Mouse (Mus musculus): Measurements from ENCODE around the gene Pagr1b.

Gene Pagr1b

DNA sequence TGATC lies at the start of gene Pagr1b:
Gene Pagr1b, minus strand, starts transcription at position 4 of the 5 bp plus-strand sequence.
- no peak for DNase-seq (ENCODE audit: low spot score)

GRCm38 (mm10) chr7:127065538-127065937 lies 49.3 kb upstream of the Pagr1b start:
- no peak for DNase-seq (ENCODE audit: low spot score)

- no peak for DNase-seq (ENCODE audit: low spot score)
These were observed 38.8 kb upstream of the Pagr1b start for GRCm38 (mm10) chr7:127055026-127055585.

DNA sequence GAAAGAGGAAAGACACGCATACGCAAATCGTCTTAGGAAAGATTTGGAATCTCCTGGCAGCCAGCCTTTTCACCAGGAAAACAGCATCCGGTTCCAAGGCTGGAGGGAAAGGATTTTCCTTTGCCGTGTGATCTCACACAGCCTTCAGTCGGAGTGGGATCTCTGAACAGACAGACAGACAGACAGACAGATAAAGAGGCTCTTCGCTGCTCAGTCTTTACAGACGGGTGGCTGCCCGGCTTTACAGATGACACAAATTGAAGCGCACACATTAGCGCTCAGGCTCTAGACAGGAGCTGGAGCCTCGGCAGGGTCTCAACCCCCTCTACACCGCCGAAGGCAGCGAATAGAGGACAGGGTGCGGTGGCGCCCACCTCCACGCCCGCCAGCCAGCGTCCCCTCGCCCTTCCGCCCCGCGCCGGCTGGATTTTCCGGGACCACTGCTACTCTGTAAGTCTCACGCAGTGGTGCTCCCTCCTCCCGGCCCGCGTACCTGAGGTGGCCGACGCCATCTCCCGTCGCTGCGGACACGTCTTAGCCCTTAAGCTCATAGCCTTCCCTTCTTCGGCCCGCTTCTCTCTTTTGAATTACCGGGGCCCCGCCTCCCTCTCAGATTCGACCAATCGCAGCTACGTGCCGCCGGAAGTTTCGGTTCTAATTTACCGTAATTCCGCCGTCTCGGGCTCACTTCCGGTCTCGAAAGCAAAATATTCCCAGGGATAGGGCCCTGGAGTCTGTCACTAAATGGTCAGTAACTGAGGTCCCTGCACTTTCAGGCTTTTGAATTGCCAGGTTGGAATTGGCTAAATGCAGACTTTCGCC lies 25.8 kb upstream of the Pagr1b start, which contains the start of gene Kif22:
Gene Kif22, minus strand, starts transcription at position 621 of the 822 bp plus-strand sequence.
- DNase-seq (ENCODE audit: low spot score) = no peak

DNA sequence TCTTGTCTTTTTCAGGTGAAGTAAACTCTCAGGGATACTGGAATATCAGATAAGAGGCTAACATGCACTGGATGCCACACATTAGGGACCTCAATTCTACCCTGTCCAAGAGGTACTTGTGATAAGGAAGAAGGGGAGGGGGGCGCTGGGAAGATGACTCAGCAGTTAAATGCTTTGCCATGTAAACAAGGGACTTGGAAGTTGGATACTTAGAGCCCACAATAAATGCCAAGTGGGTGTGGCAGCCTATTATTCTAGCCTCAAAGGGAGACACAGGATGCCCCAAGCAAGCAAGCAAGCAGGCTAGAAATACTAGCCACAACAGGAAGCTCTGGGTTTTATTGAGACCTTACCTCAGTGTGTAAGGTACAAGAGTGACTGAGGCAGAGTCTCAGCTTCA lies 15.0 kb upstream of the Pagr1b start:
- DNase-seq (ENCODE audit: low spot score) = no peak

GRCm38 (mm10) chr7:127030172-127030571 lies 13.9 kb upstream of the Pagr1b start:
- no peak for DNase-seq (ENCODE audit: low spot score)

- no peak for DNase-seq (ENCODE audit: low spot score)
These were observed 11.6 kb upstream of the Pagr1b start for GRCm38 (mm10) chr7:127027885-127028284.

- peak; percentile 99 for DNase-seq (ENCODE audit: low spot score)
These were observed 10.9 kb upstream of the Pagr1b start, which contains the start of gene Maz for GRCm38 (mm10) chr7:127026984-127027726. TSS of gene Maz (minus strand) at chr7:127027037.

DNA sequence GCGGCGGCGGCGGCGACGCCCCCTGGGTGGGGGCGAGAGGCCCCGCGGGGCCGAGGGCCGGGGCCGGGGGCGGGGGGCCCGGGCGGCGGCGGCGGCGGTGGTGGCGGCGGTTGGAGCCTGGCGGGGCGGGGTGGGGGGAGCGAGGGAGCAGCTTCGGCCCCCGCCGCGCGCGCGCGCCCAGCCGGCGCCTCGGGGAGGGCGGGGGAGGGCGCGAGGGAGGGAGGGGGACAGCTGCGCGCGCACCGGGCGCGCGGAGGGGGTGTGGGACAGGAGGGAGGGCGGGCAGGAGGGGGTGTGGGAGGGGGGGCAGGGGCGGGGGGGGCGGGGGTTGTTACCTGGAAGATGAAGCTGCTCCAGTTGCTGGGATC lies 10.3 kb upstream of the Pagr1b start:
- DNase-seq (ENCODE audit: low spot score) = no peak

DNA sequence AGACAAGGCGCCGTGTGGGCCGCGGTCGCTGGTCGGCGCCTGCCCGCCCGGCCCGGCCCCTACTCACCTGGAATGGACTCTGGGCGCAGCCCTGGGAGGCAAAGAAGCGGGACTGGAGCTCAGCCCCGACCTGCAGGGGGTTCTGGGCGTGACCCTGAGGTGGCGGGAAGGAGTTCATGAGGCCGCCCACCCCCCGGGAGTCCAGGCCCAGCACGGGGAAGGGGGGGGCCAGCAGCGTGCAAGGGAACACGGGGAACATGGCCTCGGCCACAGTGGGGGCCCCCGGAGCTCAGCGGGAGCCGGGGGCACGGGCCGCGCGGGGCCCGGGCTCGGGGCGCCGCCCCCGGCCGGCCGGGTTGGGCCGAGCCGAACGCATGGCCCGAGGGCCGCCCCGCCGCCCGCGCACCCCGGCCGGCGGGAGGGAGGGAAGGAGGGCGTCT lies 9.9 kb upstream of the Pagr1b start:
- DNase-seq (ENCODE audit: low spot score) = no peak

DNA sequence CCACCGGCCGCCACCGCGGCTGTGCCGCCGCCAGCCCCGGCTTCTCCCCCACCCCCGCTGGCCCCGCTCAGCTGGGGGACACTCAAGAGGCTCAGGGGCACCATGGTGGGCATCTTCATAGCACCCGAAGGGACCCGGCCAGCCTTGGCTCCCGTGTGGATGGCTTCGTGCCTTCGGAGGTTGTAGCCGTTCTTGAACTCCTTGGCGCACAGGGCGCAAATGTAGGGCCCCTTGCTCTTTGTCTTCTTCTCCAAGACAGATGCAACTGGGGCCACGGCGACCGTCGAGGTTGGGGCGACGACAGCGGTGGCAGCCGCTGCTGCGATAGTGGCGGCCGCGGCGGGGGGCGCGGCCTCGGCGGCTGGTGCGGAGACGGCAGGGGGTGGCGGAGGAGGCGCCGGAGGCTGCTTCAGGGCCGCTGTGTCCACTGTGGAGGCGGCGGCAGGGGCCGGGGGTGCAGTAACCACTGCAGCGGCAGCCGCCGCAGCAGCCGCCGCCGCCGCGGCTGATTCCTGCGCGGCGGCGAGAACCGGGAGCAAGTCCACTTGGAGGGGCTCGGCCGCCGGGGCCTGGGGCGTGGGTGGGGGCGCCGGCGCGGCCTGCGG lies 9.4 kb upstream of the Pagr1b start:
- no peak for DNase-seq (ENCODE audit: low spot score)

DNA sequence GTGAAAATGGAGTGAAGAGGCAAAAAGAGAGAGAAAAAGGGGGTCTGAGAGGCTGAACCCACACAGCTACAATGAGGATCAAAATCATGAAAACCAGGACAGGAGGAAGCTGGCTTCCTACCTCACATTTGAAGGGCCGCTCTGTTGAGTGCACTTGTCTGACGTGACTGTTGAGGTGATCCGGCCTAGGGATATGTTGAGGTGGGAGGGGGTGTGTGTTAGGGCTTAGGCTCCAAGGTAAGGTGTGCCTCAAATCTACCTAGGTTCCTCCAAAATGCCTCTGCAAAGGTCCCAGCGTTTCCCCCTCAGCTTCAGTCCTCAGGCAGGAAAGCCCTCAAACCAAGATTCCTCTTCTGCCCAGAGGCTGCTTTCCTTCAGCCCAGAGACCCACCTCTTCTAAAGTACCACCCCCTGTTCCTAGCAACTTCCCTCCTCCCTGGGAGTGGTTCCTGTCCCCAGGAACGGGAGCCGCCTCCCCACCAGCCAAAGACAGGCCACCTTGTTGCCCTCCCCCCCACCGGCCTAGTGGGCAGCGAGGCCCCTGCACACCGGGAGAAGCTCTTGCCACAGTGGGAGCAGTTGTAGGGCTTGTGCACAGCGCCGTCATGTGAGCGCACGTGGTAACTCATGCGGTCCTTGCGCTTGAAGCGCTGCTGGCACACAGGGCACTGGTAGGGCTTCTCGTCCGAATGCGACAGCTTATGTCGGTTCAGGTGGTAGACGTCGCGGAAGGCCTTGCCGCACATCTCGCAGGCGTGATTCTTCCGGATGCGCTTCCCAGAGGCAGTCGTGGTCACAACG lies 8.7 kb upstream of the Pagr1b start:
- DNase-seq (ENCODE audit: low spot score) = peak; percentile 68

GRCm38 (mm10) chr7:127023896-127024690 lies 7.8 kb upstream of the Pagr1b start:
- DNase-seq (ENCODE audit: low spot score) = no peak

GRCm38 (mm10) chr7:127023272-127023691 lies 7.0 kb upstream of the Pagr1b start:
- no peak for DNase-seq (ENCODE audit: low spot score)

GRCm38 (mm10) chr7:127022528-127023271 lies 6.4 kb upstream of the Pagr1b start:
- DNase-seq (ENCODE audit: low spot score) = no peak

GRCm38 (mm10) chr7:127021563-127022527 lies 5.6 kb upstream of the Pagr1b start:
- DNase-seq (ENCODE audit: low spot score) = no peak

DNA sequence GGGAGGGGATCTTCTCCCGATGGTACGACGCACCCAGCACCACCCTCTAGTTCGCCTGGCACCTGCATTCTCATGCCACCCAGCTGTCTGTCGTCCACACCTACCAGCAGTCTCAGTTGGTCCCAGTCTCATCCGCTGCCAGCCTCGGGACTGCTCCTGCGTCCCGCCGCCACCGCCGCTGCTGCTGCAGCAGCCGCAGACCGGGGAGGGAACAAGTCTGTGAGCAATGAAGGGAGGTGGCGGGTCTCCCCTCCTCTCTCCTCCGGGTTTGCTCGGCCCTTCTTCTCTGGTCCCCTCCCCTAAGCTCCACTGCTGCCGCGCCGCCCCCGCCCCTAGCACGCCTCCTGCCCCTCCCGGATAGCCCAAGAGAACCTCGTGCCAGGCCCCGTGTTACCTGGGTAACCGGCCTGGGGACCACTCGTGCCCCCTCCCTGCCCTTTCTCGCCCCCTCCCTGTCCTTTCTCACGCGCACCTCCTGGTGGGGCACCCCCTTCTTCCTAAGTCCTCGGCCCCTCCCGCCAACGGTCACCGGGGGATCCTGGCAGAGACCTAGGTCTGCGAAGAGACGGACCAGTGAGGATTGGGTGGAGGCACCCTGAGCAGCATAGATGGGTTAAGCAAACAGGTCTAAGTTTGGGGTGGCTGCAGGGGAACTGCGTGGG lies 4.7 kb upstream of the Pagr1b start, which contains the start of the genes Gm42742 and Prrt2:
Gene Gm42742, minus strand, starts transcription at position 197 of the 662 bp plus-strand sequence.
Gene Prrt2, minus strand, starts transcription at position 311 of the 662 bp plus-strand sequence.
- DNase-seq (ENCODE audit: low spot score) = no peak

GRCm38 (mm10) chr7:127020491-127020890 lies 4.2 kb upstream of the Pagr1b start:
- DNase-seq (ENCODE audit: low spot score) = no peak

- DNase-seq (ENCODE audit: low spot score) = no peak
These were observed 3.7 kb upstream of the Pagr1b start for GRCm38 (mm10) chr7:127020031-127020430.
